27 mouse cellular contexts compared by ENCODE assay signal in the genomic region with DNA sequence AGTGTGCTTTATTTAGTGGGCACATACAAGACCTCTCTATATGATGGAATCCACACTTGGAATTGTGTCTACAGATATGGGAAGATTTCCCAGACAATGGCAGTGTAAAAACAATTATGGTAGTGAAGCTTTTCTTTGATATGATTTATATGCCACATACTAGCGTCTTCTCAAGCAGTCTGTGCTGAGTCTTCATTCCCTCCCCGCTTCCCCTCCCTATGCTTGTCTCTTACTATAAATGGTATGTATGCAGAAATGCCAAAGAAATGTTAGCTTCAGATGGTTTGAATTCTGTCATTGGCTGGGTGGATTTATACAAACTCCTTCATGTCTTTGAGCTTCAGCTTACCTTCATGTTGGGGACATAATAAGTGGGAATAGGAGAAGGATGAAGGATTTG.
"Had no signal": no experiment of that assay in that cellular context is flagged by ENCODE, and none has a peak within 500 bp of the region (broad histone marks: within the 10 kb centered on the region; RNA-seq: fewer than 3 reads in every experiment).

No protein-coding gene starts in this region.

- H3K4me1 ChIP-seq: heart, embryonic 13.5 days; heart, embryonic 15.5 days; hindbrain, embryonic 13.5 days; hindbrain, embryonic 15.5 days; kidney, embryonic 15.5 days; limb, embryonic 10.5 days; liver, embryonic 13.5 days had no signal

- H3K4me2 ChIP-seq: heart, embryonic 11.5 days; heart, embryonic 13.5 days; heart, embryonic 15.5 days; hindbrain, embryonic 13.5 days; hindbrain, embryonic 15.5 days; kidney, embryonic 15.5 days; limb, embryonic 12.5 days; liver, embryonic 11.5 days; liver, embryonic 13.5 days had no signal

- H3K27ac ChIP-seq: heart, adult 2 months; heart, embryonic 13.5 days; heart, embryonic 15.5 days; hindbrain, embryonic 13.5 days; hindbrain, embryonic 15.5 days; hindbrain, postnatal 0 days; kidney, embryonic 15.5 days; kidney, postnatal 0 days; layer of hippocampus, adult 2 months; left cerebral cortex, adult 2 months; limb, embryonic 10.5 days; limb, embryonic 12.5 days; liver, embryonic 13.5 days had no signal

- H3K4me3 ChIP-seq: heart, adult 2 months; heart, embryonic 13.5 days; heart, embryonic 15.5 days; hindbrain, embryonic 13.5 days; hindbrain, embryonic 15.5 days; kidney, embryonic 15.5 days; layer of hippocampus, adult 2 months; left cerebral cortex, adult 2 months; limb, embryonic 10.5 days; limb, embryonic 12.5 days; liver, embryonic 13.5 days had no signal

- DNase-seq: gastrocnemius, postnatal 14 days; gastrocnemius, postnatal 36 days; heart, adult 11 months; heart, adult 2 months; heart, postnatal 14 days; heart, postnatal 36 days; kidney, adult 11 months; kidney, adult 2 months; kidney, adult 9 months; kidney, postnatal 14 days; kidney, postnatal 36 days; liver; liver, embryonic 13.5 days had no signal

- ATAC-seq: hindbrain, postnatal 0 days; intestine, embryonic 16.5 days had no signal

- H3K36me3 ChIP-seq: heart, embryonic 13.5 days; heart, embryonic 15.5 days; hindbrain, embryonic 13.5 days; hindbrain, embryonic 15.5 days; kidney, embryonic 15.5 days; limb, embryonic 10.5 days; limb, embryonic 12.5 days; liver, embryonic 13.5 days had no signal

- H3K9ac ChIP-seq: heart, embryonic 13.5 days; heart, embryonic 15.5 days; hindbrain, embryonic 13.5 days; hindbrain, embryonic 15.5 days; kidney, embryonic 15.5 days; limb, embryonic 12.5 days; liver, embryonic 13.5 days had no signal

- H3K9me3 ChIP-seq: heart, embryonic 13.5 days; heart, embryonic 15.5 days; hindbrain, embryonic 13.5 days; hindbrain, embryonic 15.5 days; kidney, embryonic 15.5 days; limb, embryonic 10.5 days; limb, embryonic 12.5 days; liver, embryonic 13.5 days had no signal

- H3K27me3 ChIP-seq: heart, embryonic 13.5 days; heart, embryonic 15.5 days; hindbrain, embryonic 13.5 days; hindbrain, embryonic 15.5 days; kidney, embryonic 15.5 days; liver, embryonic 13.5 days had no signal
